Mouse (Mus musculus): ENCODE data around the gene Haspin. TPM values are rescaled to one million over a fixed set of nuclear protein-coding genes. Genes with fewer than 3 reads are reported as not detected.
A peak's percentile ranks its signal among the peaks of the same experiment; 100 is the strongest.

The Haspin gene
- polyA plus RNA-seq (2016; fragmentation: Nextera tagmentation; extraction: Ambion mirVana): 22.4 and 24.5 TPM in 2 replicates

DNA sequence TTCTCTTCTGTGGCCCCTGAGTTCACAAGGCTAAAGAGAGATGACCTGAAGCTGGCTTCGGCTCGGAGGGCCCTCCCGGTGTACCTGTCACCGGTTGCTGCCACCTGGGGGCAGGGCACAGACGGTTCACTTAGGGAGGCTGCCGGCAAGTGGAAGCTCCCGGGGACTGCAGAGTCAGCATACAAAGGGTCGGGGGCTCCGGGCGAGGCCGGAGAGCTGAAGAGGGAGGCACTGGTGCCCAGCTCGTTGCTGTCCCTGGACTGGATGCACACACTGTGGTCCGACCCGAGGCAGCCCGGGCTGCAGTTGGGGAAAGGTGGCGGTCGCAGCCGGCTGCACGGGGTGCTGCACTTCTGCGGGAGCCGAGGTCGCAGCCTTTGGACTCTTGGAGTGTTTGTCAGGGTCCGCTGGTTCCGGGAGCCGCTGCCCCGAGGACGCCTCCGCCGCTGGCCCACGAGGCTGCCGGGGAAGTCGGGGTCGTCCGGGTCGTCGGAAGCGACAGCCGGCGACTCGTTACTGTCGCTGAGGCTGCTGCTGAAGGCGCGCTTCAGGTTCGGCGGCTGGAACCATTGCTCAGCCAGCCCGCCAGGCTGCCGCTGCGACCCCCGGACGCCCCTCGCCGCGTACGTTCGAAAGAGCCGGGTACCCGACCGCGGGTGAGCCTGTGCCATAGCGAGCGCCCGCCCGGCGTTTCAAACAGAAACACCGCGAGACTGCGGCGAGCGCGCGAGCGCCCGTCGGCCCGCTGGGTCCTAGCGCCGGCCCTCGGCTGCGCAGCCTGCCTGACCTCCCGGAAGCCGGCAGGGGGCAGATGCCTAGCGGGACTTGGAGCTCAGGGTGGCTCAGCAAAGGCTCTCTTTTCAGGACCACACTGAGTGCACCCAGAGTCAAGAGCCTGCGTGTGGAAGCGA is at the start of gene Haspin:
Gene Haspin, minus strand, starts transcription at position 704 of the 911 bp plus-strand sequence.
- Histone ChIP-seq H3K27ac (replicated peaks) (peak within 1 kb of the TSS; percentile 93), H3K27me3 (ENCODE audit: low read depth, poor library complexity, severe bottlenecking) (no peaks in the 10 kb centered on the region), H3K4me1 (peaks cover 42% of the 10 kb centered on the region), H3K36me3 (peaks cover 38% of the 10 kb centered on the region), H3K4me3 (peak within 1 kb of the TSS; percentile 91), H3K9me3 (replicated peaks) (peaks cover 30% of the 10 kb centered on the region)
- DNase-seq (ENCODE audit: low spot score): peak; percentile 94
- under 1% methylated on average over 77 of the region's 84 CpGs for WGBS

DNA sequence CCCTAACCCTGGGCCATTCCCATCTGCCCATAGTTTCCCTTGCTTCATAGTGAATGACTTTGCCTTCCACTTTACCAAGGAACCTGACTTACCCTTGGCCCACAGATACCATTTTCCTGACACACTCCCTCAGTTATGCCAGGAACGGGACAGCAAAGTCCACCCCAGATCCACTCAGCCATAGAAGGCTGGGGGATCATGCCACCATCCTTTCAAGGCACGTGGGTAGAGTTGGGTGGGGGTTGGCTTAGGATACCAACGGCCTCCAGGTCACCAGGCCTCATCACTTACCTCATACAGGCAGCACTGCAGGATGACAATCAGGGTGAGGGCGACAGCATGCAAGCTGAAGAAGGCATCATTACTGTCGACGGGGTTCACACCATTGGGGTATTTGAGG is 49.1 kb upstream of the Haspin start:
- Histone ChIP-seq H3K27ac (replicated peaks) (no peak overlapping the region), H3K4me1 (no peaks in the 10 kb centered on the region), H3K27me3 (ENCODE audit: low read depth, poor library complexity, severe bottlenecking) (no peaks in the 10 kb centered on the region), H3K4me3 (no peak overlapping the region), H3K36me3 (peaks cover 93% of the 10 kb centered on the region), H3K9me3 (replicated peaks) (no peaks in the 10 kb centered on the region)
- DNase-seq (ENCODE audit: low spot score): no peak
- WGBS: 93% methylated on average over 6 of the region's 6 CpGs

DNA sequence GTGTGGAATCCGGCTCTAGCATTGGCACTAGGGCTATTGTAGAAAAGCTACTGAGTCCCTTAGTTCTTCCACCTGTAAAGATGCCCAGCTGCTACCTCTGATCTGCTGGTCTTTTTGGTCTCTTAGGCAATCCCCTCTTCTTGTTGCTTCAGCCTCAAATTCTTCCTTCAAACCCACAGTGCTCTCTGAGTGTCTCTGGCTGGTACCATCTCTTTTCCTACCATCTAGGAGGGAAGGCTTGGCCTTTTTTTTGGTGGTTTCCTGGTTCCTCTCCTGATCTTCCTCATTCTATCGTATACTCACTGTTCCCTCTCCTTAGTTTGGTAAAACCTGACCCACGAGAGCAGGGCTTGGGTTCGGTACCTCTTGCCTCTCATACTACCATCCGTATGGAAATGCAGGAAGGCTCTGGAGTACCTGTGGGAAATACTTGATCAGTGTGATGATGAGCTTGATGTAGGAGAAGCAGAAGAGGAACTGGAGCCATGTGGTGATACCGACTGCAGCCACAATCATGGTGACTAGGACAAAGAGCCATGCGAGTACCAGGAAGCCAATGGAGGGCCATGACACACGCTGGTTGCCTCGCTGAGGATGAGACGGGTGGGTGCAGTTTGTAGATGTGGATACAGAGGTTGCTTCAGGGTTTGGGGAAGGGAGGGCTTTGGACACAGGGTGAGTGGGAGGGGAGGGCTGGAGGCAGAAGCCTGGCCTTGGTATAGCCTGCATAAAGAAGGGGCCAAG is 48.0 kb upstream of the Haspin start:
- Histone ChIP-seq H3K4me3 (no peak overlapping the region), H3K9me3 (replicated peaks) (no peaks in the 10 kb centered on the region), H3K4me1 (no peaks in the 10 kb centered on the region), H3K27me3 (ENCODE audit: low read depth, poor library complexity, severe bottlenecking) (no peaks in the 10 kb centered on the region), H3K27ac (replicated peaks) (no peak overlapping the region), H3K36me3 (peaks cover 86% of the 10 kb centered on the region)
- DNase-seq (ENCODE audit: low spot score): no peak
- WGBS: 93% methylated on average over 10 of the region's 10 CpGs

- H3K27me3 ChIP-seq (ENCODE audit: low read depth, poor library complexity, severe bottlenecking): no peaks in the 10 kb centered on the region
- peak overlapping the region; percentile 97 for H3K4me3 ChIP-seq
- peaks cover 36% of the 10 kb centered on the region for H3K36me3 ChIP-seq
- no peak for DNase-seq (ENCODE audit: low spot score)
- H3K27ac ChIP-seq (replicated peaks): peak overlapping the region; percentile 92
- H3K9me3 ChIP-seq (replicated peaks): no peaks in the 10 kb centered on the region
- peaks cover 30% of the 10 kb centered on the region for H3K4me1 ChIP-seq
- 4% methylated on average over 2 of the region's 2 CpGs for WGBS
Observed at GRCm38 (mm10) chr11:73177895-73178294, 39.8 kb upstream of the Haspin start.

GRCm38 (mm10) chr11:73177509-73177875 is 39.4 kb upstream of the Haspin start:
- H3K27ac ChIP-seq (replicated peaks): peak overlapping the region; percentile 92
- H3K36me3 ChIP-seq: peaks cover 38% of the 10 kb centered on the region
- peaks cover 30% of the 10 kb centered on the region for H3K4me1 ChIP-seq
- under 1% methylated on average over 28 of the region's 28 CpGs for WGBS
- H3K9me3 ChIP-seq (replicated peaks): no peaks in the 10 kb centered on the region
- H3K27me3 ChIP-seq (ENCODE audit: low read depth, poor library complexity, severe bottlenecking): no peaks in the 10 kb centered on the region
- DNase-seq (ENCODE audit: low spot score): peak; percentile 79
- H3K4me3 ChIP-seq: peak overlapping the region; percentile 97

- no peaks in the 10 kb centered on the region for H3K9me3 ChIP-seq (replicated peaks)
- H3K27ac ChIP-seq (replicated peaks): peak within 1 kb of the TSS; percentile 92
- WGBS: under 1% methylated on average over 81 of the region's 81 CpGs
- no peaks in the 10 kb centered on the region for H3K27me3 ChIP-seq (ENCODE audit: low read depth, poor library complexity, severe bottlenecking)
- H3K4me1 ChIP-seq: peaks cover 30% of the 10 kb centered on the region
- peak; percentile 96 for DNase-seq (ENCODE audit: low spot score)
- H3K36me3 ChIP-seq: peaks cover 39% of the 10 kb centered on the region
- H3K4me3 ChIP-seq: peak within 1 kb of the TSS; percentile 97
Observed at GRCm38 (mm10) chr11:73176608-73177508, 38.8 kb upstream of the Haspin start, which contains the start of the genes Emc6 and Tax1bp3. Emc6 (minus strand) TSS chr11:73177037. Tax1bp3 (plus strand) TSS chr11:73177083.

DNA sequence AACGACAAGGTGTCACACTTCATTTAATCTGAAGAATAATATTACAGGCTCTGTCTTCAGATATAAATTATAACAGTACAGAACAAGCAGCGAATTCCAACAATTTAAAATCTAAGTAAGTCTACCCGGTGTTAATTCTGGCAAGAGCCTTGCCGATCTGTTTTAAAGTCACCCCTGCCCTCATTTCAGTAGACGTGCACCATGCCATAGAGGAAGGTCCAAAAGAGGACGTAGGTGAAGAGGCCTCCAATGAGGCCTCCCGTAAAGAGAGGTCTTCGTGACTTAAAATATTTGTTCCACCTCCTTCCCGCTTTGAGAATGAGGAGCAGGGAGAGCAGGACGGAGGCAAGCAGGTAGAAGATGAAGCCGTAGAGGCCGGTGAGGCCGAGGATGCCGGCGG is 38.1 kb upstream of the Haspin start:
- Histone ChIP-seq H3K4me3 (peak overlapping the region; percentile 97), H3K36me3 (peaks cover 45% of the 10 kb centered on the region), H3K4me1 (peaks cover 30% of the 10 kb centered on the region), H3K9me3 (replicated peaks) (no peaks in the 10 kb centered on the region), H3K27me3 (ENCODE audit: low read depth, poor library complexity, severe bottlenecking) (no peaks in the 10 kb centered on the region), H3K27ac (replicated peaks) (peak overlapping the region; percentile 91)
- DNase-seq (ENCODE audit: low spot score): no peak
- WGBS: 1% methylated on average over 15 of the region's 15 CpGs

- Histone ChIP-seq H3K36me3 (peaks cover 48% of the 10 kb centered on the region), H3K4me1 (peaks cover 30% of the 10 kb centered on the region), H3K27ac (replicated peaks) (no peak overlapping the region), H3K9me3 (replicated peaks) (no peaks in the 10 kb centered on the region), H3K4me3 (peak overlapping the region; percentile 97), H3K27me3 (ENCODE audit: low read depth, poor library complexity, severe bottlenecking) (no peaks in the 10 kb centered on the region)
- no peak for DNase-seq (ENCODE audit: low spot score)
- WGBS: 55% methylated on average over 8 of the region's 8 CpGs
Observed at GRCm38 (mm10) chr11:73175612-73176011, 37.5 kb upstream of the Haspin start.

DNA sequence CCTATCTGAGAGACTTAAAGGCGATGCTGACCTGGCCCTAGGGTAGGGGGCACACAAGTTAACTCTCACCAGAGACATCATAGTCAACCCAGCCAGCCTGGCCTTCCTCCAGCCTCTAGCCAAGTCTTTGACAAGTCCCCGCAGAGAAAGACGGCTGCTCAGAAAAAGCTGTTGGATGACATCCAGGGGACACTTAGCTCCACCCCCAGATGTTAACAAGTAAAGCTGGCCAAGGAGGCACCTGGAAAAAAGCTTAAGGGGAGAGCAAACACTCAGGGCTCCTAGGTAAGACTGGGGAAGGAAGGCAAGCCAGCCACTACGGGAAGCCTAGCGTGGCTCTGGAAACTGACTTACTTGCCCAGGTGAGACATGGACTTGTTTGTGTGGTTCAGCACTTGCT is 34.1 kb upstream of the Haspin start:
- 71% methylated on average over 5 of the region's 5 CpGs for WGBS
- peaks cover 46% of the 10 kb centered on the region for H3K36me3 ChIP-seq
- peaks cover 14% of the 10 kb centered on the region for H3K4me1 ChIP-seq
- no peaks in the 10 kb centered on the region for H3K9me3 ChIP-seq (replicated peaks)
- DNase-seq (ENCODE audit: low spot score): no peak
- no peak overlapping the region for H3K27ac ChIP-seq (replicated peaks)
- no peaks in the 10 kb centered on the region for H3K27me3 ChIP-seq (ENCODE audit: low read depth, poor library complexity, severe bottlenecking)
- no peak overlapping the region for H3K4me3 ChIP-seq

- H3K4me1 ChIP-seq: no peaks in the 10 kb centered on the region
- peak; percentile 57 for DNase-seq (ENCODE audit: low spot score)
- no peaks in the 10 kb centered on the region for H3K9me3 ChIP-seq (replicated peaks)
- no peaks in the 10 kb centered on the region for H3K27me3 ChIP-seq (ENCODE audit: low read depth, poor library complexity, severe bottlenecking)
- 42% methylated on average over 4 of the region's 4 CpGs for WGBS
- peaks cover 37% of the 10 kb centered on the region for H3K36me3 ChIP-seq
- H3K4me3 ChIP-seq: no peak overlapping the region
- no peak overlapping the region for H3K27ac ChIP-seq (replicated peaks)
Observed at GRCm38 (mm10) chr11:73169231-73169630, 31.1 kb upstream of the Haspin start.

DNA sequence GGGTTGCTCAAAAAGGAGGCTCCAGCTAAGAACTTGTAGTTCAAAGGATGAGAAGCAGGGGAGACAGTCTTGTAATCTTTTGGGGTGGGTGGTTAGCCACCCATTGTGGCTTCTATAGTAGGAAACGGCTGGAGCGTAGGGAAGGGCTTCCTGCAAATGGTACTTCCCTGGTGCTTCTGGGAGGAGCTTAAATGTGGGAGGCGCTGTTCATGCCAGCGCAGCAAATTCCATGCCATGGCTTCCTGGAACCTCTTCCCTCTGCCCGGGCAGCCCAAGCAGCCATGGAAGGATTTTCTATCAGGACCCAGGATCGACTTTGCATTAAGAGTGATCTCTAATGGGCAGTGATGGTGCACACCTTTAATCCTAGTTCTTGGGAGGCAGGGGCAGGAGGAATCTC is 30.5 kb upstream of the Haspin start:
- 86% methylated on average over 6 of the region's 6 CpGs for WGBS
- Histone ChIP-seq H3K27me3 (ENCODE audit: low read depth, poor library complexity, severe bottlenecking) (no peaks in the 10 kb centered on the region), H3K27ac (replicated peaks) (no peak overlapping the region), H3K4me3 (no peak overlapping the region), H3K4me1 (no peaks in the 10 kb centered on the region), H3K9me3 (replicated peaks) (no peaks in the 10 kb centered on the region), H3K36me3 (peaks cover 31% of the 10 kb centered on the region)
- no peak for DNase-seq (ENCODE audit: low spot score)

DNA sequence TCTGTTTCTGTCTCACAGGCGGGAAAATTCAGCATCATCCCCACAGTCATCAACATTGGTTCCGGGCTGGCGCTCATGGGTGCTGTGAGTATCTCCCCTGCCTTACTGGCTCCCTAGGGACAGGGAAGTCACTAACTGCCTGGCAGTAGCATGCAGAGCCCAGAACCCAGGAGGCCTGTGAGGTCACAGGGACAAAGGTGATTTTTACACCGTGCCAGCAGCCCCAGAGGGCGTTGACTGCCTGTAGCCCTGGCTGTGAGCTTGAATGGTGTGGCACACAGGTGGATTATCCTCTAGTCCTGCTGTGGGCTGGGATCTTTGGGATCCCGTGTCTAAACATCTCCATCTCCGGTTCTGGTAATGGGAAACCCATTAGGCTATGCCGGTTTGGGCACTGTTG is 30.0 kb upstream of the Haspin start:
- DNase-seq (ENCODE audit: low spot score): no peak
- Histone ChIP-seq H3K27ac (replicated peaks) (no peak overlapping the region), H3K27me3 (ENCODE audit: low read depth, poor library complexity, severe bottlenecking) (no peaks in the 10 kb centered on the region), H3K4me3 (no peak overlapping the region), H3K36me3 (peaks cover 26% of the 10 kb centered on the region), H3K4me1 (no peaks in the 10 kb centered on the region), H3K9me3 (replicated peaks) (no peaks in the 10 kb centered on the region)
- 82% methylated on average over 8 of the region's 8 CpGs for WGBS

All from midbrain, embryonic 10.5 days (tissue).